Mouse (Mus musculus) midbrain, embryonic 14.5 days (tissue): ENCODE data around the gene Cbfa2t2. TPM values are rescaled to one million over a fixed set of nuclear protein-coding genes. Genes with fewer than 3 reads are reported as not detected.
A peak's percentile ranks its signal among the peaks of the same experiment; 100 is the strongest.

Experiments used
- ATAC-seq: fragments of 200-750 bp; cut with Nextera tagmentation; 2 replicates; pipeline ENCODE4 v1.8.0; 2017; ENCODE audit warnings: moderate number of reproducible peaks, moderate library complexity; ENCODE audit not compliant: low FRiP score, low TSS enrichment
- DNase-seq: peaks from one replicate; pipeline ENCODE4 v3.0.0-alpha.2; 2015
- H3K27ac ChIP-seq: fragments of 300-500 bp; sonication (generic); replicated peaks from 2 replicates; pipeline ENCODE4 v1.5.1; 2014; ENCODE audit warnings: mild to moderate bottlenecking, low read depth, low read length, moderate library complexity
- H3K27me3 ChIP-seq: fragments of 300-500 bp; sonication (generic); 2 replicates; pipeline ENCODE4 v1.6.1; 2014; ENCODE audit warnings: low read length, control low read depth, mixed read lengths; ENCODE audit not compliant: control insufficient read depth, insufficient read depth
- H3K36me3 ChIP-seq: fragments of 300-500 bp; sonication (generic); 2 replicates; pipeline ENCODE4 v1.6.1; 2014; ENCODE audit warnings: low read length, control low read depth; ENCODE audit not compliant: control insufficient read depth, insufficient read depth
- H3K4me1 ChIP-seq: fragments of 300-500 bp; sonication (generic); 2 replicates; pipeline ENCODE4 v1.6.1; 2014; ENCODE audit warnings: mild to moderate bottlenecking, antibody characterized with exemption, low read length, control low read depth; ENCODE audit not compliant: control insufficient read depth, insufficient read depth
- H3K4me2 ChIP-seq: fragments of 300-500 bp; sonication (generic); 2 replicates; pipeline ENCODE4 v1.6.1; 2014; ENCODE audit warnings: mild to moderate bottlenecking, low read length, moderate library complexity
- H3K4me3 ChIP-seq: fragments of 300-500 bp; sonication (generic); replicated peaks from 2 replicates; pipeline ENCODE4 v1.5.1; 2014; ENCODE audit warnings: low read depth, low read length
- H3K9ac ChIP-seq: fragments of 300-500 bp; sonication (generic); replicated peaks from 2 replicates; pipeline ENCODE4 v1.6.1; 2014; ENCODE audit warnings: mild to moderate bottlenecking, low read length, moderate library complexity
- H3K9me3 ChIP-seq: fragments of 300-500 bp; sonication (generic); 2 replicates; pipeline ENCODE4 v1.6.1; 2016; ENCODE audit warnings: low read length, control low read depth, mixed read lengths; ENCODE audit not compliant: control insufficient read depth
- WGBS: fragments of 180-500 bp; shearing (Covaris S2); extraction: QIAGEN DNeasy Blood & Tissue Kit; methylation state at CpG from one replicate; pipeline ENCODE4 v1.1.7; 2014; 5-methylcytosine and 5-hydroxymethylcytosine counted together
- polyA plus RNA-seq: library from polyadenylated mRNA; unstranded; fragments of >200 nt; fragmentation: Nextera tagmentation; extraction: Ambion mirVana; gene quantifications from 2 replicates; pipeline ENCODE4 v1.2.1, GENCODE M21; 2014

The Cbfa2t2 gene
- polyA plus RNA-seq, 1 experiment from 2014 or later: 65.6 TPM

DNA sequence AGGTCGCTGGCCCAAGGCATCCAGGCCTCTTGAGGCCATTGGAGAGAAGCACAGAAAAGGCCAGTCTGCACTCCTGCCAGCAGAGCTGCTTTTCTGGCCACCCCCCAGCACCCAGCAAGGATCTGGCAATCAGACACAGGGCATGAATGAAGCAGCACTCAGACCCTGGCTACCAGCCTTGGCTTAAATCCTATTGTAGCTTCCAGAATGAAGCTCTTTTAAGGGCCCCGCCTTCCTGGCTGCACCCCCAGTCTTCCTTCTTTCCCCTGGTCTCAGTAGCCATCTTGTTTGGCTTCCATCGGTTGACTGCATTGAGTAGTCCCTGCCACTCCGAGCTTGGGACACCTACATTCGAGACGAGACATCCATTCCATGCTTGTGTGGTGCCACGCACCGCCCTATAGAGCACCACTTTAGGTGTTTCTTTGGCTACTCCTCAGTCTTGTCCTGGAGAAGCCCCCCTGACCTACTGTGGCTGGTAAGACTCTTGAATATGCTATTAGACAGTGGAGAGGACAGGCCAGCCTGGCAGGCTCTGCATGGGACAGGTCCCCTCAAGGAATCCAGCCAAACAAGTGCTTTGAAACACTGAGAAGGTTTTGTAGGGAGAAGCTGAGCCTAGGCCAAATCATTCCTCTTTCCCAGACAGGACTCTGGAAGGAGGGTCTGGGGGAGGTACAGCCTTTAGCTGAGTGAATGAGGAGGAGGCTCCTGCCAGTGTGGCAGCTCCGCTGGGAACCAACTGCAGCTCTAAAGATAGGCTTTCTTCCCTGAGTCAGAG is 107.5 kb downstream of the Cbfa2t2 start:
- Histone ChIP-seq H3K4me2 (no peak overlapping the region), H3K27ac (no peak overlapping the region; the same call in 1 of the 2 replicates), H3K4me3 (no peak overlapping the region), H3K4me1 (no peaks in the 10 kb centered on the region; the same call in 1 of the 2 replicates), H3K9me3 (no peaks in the 10 kb centered on the region), H3K36me3 (0 out of 2 replicates have a peak, but pooled peaks cover 4% of the 10 kb centered on the region), H3K27me3 (no peaks in the 10 kb centered on the region), H3K9ac (no peak overlapping the region)
- DNase-seq (peak; percentile 59), ATAC-seq (peak; percentile 46; the same call in 1 of the 2 replicates)
- 80% methylated on average over 9 of the region's 9 CpGs for WGBS

GRCm38 (mm10) chr2:154546711-154547110 is 110.4 kb downstream of the Cbfa2t2 start, which contains the start of gene 1700003F12Rik:
TSS of gene 1700003F12Rik (plus strand) at chr2:154547085.
- DNase-seq (no peak), ATAC-seq (no peak)
- Histone ChIP-seq H3K27ac (no peak within 1 kb of the TSS), H3K27me3 (peaks cover 7% of the 10 kb centered on the region; the same call in 1 of the 2 replicates), H3K36me3 (0 out of 2 replicates have a peak, but pooled peaks cover 4% of the 10 kb centered on the region), H3K9me3 (no peaks in the 10 kb centered on the region), H3K4me1 (peaks cover 11% of the 10 kb centered on the region; the same call in 1 of the 2 replicates), H3K4me2 (no peak within 1 kb of the TSS), H3K9ac (no peak within 1 kb of the TSS), H3K4me3 (no peak within 1 kb of the TSS)
- 91% methylated on average over 10 of the region's 10 CpGs for WGBS

DNA sequence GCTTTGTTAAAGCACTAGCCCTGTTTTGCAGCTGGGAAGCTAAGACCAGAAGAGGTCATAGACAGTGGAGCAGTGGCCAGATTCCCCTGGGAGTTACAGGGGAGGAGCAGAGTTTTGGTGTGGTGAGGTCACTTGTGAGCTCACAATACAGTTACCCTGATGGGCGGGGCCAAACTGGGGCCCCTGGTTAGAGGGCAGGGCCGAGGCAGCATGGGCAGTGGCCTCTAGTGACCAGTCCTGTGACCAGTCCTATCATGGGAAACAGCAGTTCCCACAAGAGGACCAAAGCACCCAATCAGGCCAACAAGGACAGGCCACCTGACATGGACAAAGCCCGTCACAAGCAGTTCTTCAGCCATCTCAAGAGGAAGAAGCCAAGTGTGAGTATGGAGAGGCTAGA is 112.4 kb downstream of the Cbfa2t2 start:
- Histone ChIP-seq H3K36me3 (0 out of 2 replicates have a peak, but pooled peaks cover 4% of the 10 kb centered on the region), H3K9me3 (no peaks in the 10 kb centered on the region), H3K9ac (no peak overlapping the region), H3K27ac (no peak overlapping the region), H3K4me1 (peaks cover 18% of the 10 kb centered on the region), H3K4me2 (peak overlapping the region; percentile 85; the same call in 1 of the 2 replicates), H3K4me3 (no peak overlapping the region), H3K27me3 (peaks cover 7% of the 10 kb centered on the region; the same call in 1 of the 2 replicates)
- no peak for ATAC-seq
- WGBS: 50% methylated on average over 3 of the region's 3 CpGs
- no peak for DNase-seq

GRCm38 (mm10) chr2:154549127-154549885 is 113.0 kb downstream of the Cbfa2t2 start:
- peak overlapping the region; percentile 85 for H3K4me2 ChIP-seq
- 2% methylated on average over 44 of the region's 48 CpGs for WGBS

GRCm38 (mm10) chr2:154549886-154550189 is 113.6 kb downstream of the Cbfa2t2 start:
- H3K27me3 ChIP-seq: peaks cover 7% of the 10 kb centered on the region; the same call in 1 of the 2 replicates
- peak overlapping the region; percentile 85 for H3K4me2 ChIP-seq
- H3K4me1 ChIP-seq: peaks cover 18% of the 10 kb centered on the region
- ATAC-seq: no peak
- DNase-seq: no peak
- H3K4me3 ChIP-seq: peak overlapping the region; percentile 41
- 0 out of 2 replicates have a peak, but pooled peaks cover 4% of the 10 kb centered on the region for H3K36me3 ChIP-seq
- peak overlapping the region; percentile 44; the same call in 1 of the 2 replicates for H3K9ac ChIP-seq
- no peak overlapping the region for H3K27ac ChIP-seq
- H3K9me3 ChIP-seq: no peaks in the 10 kb centered on the region
- WGBS: 13% methylated on average over 20 of the region's 20 CpGs

More at GRCm38 (mm10) chr2:154549127-154549885, 113.0 kb downstream of the Cbfa2t2 start:
- ATAC-seq: peak; percentile 77
- Histone ChIP-seq H3K4me3 (peak overlapping the region; percentile 41), H3K36me3 (0 out of 2 replicates have a peak, but pooled peaks cover 4% of the 10 kb centered on the region), H3K9me3 (no peaks in the 10 kb centered on the region), H3K27ac (peak overlapping the region; percentile 41; the same call in 1 of the 2 replicates), H3K4me1 (peaks cover 18% of the 10 kb centered on the region), H3K9ac (peak overlapping the region; percentile 44; the same call in 1 of the 2 replicates), H3K27me3 (peaks cover 7% of the 10 kb centered on the region; the same call in 1 of the 2 replicates)
- peak; percentile 87 for DNase-seq

GRCm38 (mm10) chr2:154550937-154551336 is 114.7 kb downstream of the Cbfa2t2 start:
- Histone ChIP-seq H3K27ac (no peak overlapping the region), H3K9me3 (no peaks in the 10 kb centered on the region), H3K36me3 (0 out of 2 replicates have a peak, but pooled peaks cover under 1% of the 10 kb centered on the region), H3K4me2 (no peak overlapping the region), H3K27me3 (peaks cover 7% of the 10 kb centered on the region; the same call in 1 of the 2 replicates), H3K9ac (no peak overlapping the region), H3K4me1 (peaks cover 18% of the 10 kb centered on the region), H3K4me3 (no peak overlapping the region)
- DNase-seq (no peak), ATAC-seq (no peak)
- 96% methylated on average over 2 of the region's 2 CpGs for WGBS

DNA sequence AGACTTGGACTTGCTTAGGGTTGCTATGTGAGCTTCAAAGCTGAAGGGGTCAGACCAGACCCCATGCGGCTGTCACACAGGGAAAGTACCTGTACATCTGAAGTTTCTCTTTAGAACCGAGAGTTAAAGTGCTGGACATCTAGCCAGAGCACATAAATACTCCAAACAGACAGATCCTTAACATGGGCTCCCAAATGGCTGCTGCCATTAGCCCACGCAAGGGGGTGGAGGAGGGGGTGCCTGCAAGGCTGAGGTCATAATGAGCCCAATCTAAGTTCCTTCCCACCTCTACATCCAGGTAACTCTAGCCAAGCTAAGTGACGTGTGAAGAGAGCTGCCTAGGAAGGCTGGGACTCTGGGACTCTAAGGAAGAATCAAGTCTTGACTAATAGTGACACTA is 115.2 kb downstream of the Cbfa2t2 start, which contains the start of gene Actl10:
Actl10 (plus strand) TSS at position 301 of the 400 bp plus-strand sequence.
- Histone ChIP-seq H3K27me3 (peaks cover 7% of the 10 kb centered on the region; the same call in 1 of the 2 replicates), H3K4me2 (peak within 1 kb of the TSS; percentile 30), H3K4me1 (peaks cover 18% of the 10 kb centered on the region), H3K4me3 (no peak within 1 kb of the TSS), H3K36me3 (no peaks in the 10 kb centered on the region), H3K9ac (no peak within 1 kb of the TSS), H3K9me3 (no peaks in the 10 kb centered on the region), H3K27ac (peak within 1 kb of the TSS; percentile 49; the same call in 1 of the 2 replicates)
- ATAC-seq: no peak
- 87% methylated on average over 4 of the region's 4 CpGs for WGBS
- no peak for DNase-seq

DNA sequence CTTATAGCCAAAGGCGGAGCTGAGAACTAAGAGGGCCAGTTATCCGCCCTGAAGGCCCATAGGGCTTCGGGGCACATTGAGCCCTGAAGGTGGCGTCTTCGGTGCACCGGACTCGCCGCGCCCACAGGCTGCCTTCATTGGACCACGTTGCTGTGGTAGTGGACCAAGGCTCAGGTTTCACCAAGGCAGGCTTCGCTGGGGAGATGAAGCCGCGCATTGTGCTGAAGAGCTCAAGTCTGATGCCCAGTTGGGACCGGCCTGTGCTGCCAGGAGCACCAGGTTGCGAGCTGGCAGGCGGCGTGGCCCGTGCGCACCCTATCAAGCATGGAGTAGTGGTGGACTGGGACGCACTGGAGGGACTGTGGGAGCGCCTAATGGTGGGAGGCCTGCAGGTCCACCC is 115.6 kb downstream of the Cbfa2t2 start:
- Histone ChIP-seq H3K9me3 (no peaks in the 10 kb centered on the region), H3K4me3 (no peak overlapping the region), H3K4me1 (peaks cover 18% of the 10 kb centered on the region), H3K36me3 (no peaks in the 10 kb centered on the region), H3K27ac (no peak overlapping the region), H3K27me3 (peaks cover 7% of the 10 kb centered on the region; the same call in 1 of the 2 replicates), H3K4me2 (peak overlapping the region; percentile 30), H3K9ac (no peak overlapping the region)
- 43% methylated on average over 21 of the region's 21 CpGs for WGBS
- ATAC-seq: peak; percentile 3; the same call in 1 of the 2 replicates
- DNase-seq: no peak
